Mouse (Mus musculus): ENCODE measurements around the gene Col4a3bp.

Col4a3bp gene

DNA sequence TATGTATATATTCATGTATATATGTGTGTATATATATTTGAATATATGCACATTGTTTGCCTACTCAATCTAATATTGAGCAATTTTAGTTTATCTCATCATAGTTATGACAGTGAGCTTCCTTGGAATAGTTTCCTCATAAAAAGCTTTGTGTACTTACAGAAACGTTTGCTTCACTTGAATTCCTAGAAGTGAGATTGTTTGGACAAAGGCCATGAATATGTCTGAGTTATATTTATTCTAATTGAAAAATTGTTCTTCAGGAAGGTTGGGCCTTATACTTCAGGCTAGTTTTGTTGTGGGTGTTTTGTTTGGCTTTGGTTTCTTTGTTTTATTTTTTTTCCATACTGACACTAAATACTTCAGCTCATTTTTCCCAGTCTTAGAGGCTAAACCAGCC is 78.5 kb downstream of the Col4a3bp start:
- in situ Hi-C loops (cut with MboI, MseI), result no loop called here

DNA sequence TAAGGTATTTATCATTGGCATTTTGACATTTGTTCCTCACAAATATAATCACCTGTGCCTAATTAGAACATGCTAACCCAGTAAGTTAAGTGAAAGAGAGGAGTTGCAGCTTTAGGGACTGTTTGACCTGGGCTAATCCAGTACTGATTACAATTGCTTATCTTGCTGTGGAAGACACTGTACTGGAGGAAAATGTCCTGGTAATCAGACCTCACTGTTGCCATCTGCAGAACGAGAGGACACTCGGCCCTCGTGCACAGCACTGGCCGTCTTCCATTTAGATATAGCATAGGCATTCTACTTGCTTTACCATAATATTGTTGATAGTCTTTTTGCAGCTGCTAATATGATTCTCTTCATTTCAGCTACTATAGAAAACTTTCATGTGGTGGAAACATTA is 88.0 kb downstream of the Col4a3bp start:
- in situ Hi-C loops (cut with MboI, MseI), result no loop called here

DNA sequence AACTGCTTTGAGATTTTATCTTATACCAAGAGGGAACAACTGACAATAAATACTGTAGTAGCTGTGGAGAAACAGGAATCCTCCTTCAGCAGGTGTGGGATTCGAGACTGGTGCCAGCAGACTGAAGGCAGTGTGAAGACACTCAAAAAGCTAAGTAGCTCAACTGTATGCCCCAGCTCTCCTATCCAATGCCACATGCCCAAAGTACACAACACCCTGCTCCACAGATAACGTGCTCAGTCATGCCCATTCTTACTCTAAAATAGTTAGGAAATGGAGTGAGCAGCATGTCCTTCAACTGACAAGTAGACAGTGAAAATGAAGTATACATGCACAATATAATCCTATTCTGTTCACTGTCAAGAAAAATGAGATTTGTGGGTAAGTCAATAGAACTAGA is 101.8 kb downstream of the Col4a3bp start:
- in situ Hi-C loops (cut with MboI, MseI), result no loop called here

DNA sequence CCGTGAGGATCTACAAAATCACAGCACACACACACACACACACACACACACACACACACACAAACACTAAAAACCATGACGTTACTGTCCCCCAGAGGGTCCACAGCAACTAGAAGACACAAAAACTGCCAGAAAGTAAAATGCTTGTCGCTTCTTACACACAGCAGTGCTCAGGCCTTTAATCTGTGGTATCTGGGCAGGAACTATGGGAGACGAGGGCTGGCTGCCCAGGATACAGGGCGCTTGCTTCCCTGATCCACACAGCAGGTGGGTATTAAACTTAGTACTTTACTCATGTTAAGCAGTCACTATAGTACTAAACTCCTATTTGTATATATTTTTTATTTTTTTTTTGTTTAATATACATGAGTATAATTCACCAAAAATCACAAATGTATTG is 103.4 kb downstream of the Col4a3bp start:
- in situ Hi-C loops (cut with MboI, MseI), result no loop called here

DNA sequence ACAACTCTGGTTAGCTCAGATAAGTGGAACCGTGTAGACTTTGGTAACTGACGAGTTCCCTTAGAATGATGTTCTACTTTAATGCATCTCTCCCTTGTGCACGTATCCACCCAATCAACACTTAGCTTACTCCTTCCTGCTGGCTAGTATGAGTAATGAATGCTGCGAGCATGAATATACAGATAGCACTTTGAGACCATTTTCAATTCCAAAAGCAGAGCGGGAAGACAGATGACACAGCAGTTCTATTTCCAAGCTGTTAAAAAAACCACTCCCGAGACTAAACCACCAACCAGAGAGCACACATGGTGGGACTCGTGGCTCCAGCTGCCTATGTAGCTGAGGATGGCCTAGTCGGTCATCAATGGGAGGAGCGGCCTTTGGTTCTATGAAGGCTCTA is 110.6 kb downstream of the Col4a3bp start:
- in situ Hi-C loops (cut with MboI, MseI), result loop anchor here in 1 of 2 experiments (5.0 to 25.0 kb wide), 2 partner anchors 479 to 1609 kb away; partner anchors contain the start of genes Ankra2 and Utp15

DNA sequence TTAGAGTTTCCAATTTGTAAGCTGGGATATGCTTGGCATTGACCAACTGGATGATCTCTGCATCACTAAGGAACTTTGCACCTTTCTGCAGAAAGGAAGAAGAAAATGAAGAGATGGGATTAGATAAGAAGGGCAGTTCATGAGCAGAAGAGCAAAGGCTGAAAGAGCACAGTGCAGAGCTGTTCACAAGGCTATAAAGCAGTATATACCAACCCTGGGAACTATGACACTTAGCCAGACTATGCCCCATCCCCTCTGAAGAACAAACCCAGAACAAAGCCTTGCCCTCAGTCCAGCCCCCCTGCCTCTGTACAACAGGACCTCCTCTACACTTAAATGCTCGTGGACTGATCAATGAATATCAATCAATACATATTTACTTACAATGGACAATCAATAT is 114.3 kb downstream of the Col4a3bp start:
- in situ Hi-C loops (cut with MboI, MseI), result loop anchor here in 1 of 2 experiments (25.0 kb wide), 1 partner anchor 1606 kb away; the partner anchor contains the start of genes Ankra2 and Utp15

DNA sequence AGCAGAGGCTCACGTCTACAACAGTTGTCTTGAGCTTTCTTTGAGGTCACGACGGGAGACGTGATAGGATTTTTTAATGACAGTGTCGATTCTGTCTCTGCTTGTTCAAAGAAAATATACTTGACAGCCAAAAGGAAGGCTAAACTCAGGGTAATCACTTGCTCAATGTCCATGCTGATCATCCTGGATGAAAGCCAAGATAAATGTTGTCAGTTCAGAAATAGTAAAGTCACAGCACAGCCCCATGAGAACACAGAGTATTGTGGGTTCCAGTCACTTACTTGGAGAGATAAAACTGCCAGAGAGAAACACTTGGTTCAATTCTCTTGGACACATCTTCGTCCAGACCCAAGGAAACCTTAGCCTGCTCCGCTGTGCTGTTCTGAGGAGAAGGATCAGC is 116.5 kb downstream of the Col4a3bp start:
- in situ Hi-C loops (cut with MboI, MseI), result loop anchor here in 1 of 2 experiments (25.0 kb wide), 1 partner anchor 1603 kb away; the partner anchor contains the start of genes Ankra2 and Utp15

DNA sequence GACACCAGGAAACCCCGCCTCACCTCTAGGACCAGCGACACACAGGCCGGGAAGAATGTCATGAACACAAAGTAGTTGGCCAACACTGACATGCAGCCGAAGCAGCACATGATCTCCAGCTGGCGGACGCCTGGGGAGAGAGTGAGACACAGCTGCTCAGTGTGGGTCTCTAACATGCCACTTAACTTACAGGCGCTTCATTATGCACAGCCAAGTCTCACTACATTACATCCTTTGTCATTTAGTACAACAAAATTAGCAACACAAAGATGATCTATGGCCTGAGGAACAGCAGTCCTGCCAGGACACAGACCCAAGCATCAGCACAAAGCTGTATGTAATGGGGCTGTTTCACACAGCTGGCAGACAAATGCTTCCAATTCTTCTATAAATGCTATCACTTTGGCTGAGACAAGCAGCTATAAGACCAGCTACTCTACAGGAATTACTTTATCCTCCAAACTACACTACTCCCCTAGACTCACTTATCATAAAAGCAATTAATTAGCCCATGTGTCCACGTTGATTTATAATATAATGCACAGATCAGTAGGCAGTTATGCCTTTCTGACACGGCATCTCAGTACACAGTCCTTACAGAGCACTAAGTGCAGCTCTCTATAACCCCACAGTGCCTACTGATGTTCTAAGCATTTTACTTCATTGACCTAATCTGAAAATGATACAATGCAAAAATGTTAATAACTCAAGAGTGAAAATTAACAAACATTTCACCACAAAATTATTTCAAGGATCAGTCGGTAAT is 117.9 kb downstream of the Col4a3bp start:
- in situ Hi-C loops (cut with MboI, MseI), result loop anchor here in 1 of 2 experiments (25.0 kb wide), 1 partner anchor 1602 kb away; the partner anchor contains the start of genes Ankra2 and Utp15

DNA sequence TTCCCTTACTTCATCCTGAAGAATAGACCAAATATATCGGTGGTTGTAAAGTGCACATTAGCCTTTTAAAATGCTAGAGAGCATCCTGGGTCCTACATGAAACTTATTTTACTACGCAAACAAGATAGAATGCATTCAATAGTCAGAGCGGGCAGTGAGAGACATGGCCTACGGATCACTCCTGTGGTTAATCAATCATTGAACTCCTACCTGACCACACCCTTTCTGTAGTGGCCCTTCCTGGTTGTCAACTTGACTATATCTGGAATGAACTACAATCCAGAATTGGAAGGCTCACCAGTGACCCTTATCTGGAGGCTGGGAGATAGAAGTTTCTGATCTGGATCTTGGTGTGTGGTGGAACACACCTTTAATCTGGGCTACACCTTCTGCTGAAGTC is 120.7 kb downstream of the Col4a3bp start:
- in situ Hi-C loops (cut with MboI, MseI), result loop anchor here in 1 of 2 experiments (25.0 kb wide), 1 partner anchor 1599 kb away; the partner anchor contains the start of genes Ankra2 and Utp15

DNA sequence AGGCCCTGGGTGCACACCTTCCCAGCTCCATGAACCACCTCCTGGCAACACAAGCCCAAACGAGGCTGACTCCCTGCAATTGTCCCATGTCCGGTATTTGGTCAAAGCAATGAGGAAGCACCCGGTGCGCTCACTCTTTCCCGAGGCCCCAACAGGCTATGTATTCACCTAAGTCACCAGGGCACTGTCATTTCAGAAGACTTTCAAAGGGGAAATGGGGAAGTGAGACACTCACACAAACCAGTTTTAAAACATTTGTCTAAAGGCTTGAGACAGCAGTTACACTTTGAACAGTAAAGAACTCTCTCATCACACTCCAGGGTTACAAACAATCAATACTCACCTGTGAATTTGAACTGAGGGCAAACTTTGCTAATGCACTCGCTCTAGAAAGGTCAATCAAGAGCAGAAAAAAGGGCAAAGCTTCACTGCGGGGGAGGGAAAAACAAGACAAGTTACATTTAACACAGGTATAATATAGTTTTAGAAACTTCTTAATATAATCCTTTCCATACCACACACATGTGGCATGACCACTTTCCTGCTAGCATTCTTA is 122.1 kb downstream of the Col4a3bp start:
- in situ Hi-C loops (cut with MboI, MseI), result loop anchor here in 1 of 2 experiments (25.0 kb wide), 1 partner anchor 1598 kb away; the partner anchor contains the start of genes Ankra2 and Utp15

DNA sequence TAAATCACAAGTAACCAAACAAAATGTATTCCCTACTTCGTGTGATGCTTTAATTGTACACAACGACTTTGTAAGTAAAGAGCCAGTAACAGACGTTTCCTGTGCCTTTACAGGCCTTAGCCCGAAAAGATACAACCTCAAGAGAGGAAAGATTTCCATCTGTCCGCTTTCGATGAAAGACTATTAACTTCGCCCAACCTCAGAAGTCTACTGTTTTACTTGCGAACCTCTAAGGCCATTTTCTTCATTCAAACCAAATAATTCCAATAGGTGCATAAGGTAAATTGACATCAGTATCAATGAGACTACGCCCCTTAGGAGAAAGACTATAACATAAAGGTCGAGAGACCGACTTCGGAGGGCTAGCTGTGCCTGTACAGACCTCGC is 127.6 kb downstream of the Col4a3bp start:
- in situ Hi-C loops (cut with MboI, MseI), result loop anchor here in 1 of 2 experiments (25.0 kb wide), 1 partner anchor 1592 kb away; the partner anchor contains the start of genes Ankra2 and Utp15

DNA sequence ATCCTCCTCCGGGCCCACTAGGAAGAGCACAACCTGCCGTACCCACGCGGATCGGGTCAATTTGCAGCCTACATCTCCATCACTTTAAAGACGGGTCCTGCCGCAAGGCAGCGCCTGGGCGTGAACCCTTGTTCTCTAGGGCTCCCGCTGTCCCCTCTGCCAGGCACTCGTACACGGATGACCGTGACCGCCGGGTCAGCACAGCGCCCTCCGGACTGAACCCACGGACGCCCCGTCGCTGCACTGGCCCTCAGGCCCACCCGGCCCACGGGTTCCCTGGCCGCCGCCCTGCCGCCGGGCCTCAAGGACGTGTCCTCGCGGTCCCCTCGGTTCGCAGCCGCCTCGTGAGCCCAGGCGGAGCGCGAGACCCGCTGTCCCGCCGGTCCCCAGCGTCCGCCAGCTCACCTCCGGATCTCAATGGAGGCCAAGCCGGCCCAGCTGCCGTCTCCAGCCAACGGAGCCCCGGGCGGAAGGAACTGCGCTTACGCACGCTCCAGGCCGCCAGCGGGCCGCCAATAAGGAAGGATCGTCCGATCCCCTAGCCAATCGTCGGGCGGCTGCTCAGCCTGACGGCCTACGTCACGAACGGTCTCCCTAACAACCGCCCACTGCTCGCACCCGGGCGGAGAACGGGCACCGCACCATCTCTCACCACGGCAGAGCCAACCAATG is 128.1 kb downstream of the Col4a3bp start, which contains the start of gene Hmgcr:
Gene Hmgcr (minus strand): TSS at position 531 of the 672 bp plus-strand sequence.
- in situ Hi-C loops (cut with MboI, MseI), result loop anchor here in 1 of 2 experiments (25.0 kb wide), 1 partner anchor 1592 kb away; the partner anchor contains the start of genes Ankra2 and Utp15

DNA sequence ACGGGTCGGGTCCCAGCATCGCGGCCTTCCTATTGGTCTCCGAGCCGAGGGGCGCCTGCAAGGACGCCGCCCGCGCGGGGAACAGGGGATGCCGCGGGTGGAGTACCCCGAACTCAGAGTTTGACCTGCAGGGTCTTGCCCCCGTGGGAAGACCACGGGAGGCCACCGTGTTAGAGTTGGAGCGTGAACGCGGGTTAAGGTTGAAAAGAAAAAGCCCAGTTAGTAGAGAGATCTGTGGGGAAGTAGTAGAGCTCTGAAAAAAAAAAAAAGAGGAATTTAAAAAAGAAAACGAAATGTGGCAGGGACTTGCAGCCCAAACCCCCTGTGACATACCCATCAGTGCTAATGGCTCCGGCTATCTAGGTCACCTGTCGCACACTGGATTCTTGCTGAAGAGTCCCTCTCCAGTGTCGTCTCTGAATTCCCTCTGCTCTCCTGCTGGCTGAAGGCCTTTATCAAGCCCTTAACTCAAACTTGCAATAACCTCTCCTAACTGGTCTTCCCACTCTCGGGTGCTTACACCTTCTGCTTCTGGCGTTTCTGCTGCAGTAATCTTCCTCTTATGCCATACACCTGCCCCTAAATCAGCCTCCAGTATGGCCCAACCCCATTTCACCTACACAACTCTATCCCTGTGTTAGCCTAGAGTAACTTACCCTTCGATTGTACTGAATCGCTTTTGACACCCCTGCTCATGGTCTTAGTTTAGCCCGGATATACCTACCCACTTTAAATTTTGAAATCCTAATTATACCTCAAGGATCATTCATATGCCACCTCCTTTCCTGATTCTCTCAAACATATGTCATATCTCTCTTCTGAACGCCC is 128.9 kb downstream of the Col4a3bp start:
- in situ Hi-C loops (cut with MboI, MseI), result loop anchor here in 1 of 2 experiments (25.0 kb wide), 1 partner anchor 1591 kb away; the partner anchor contains the start of genes Ankra2 and Utp15

DNA sequence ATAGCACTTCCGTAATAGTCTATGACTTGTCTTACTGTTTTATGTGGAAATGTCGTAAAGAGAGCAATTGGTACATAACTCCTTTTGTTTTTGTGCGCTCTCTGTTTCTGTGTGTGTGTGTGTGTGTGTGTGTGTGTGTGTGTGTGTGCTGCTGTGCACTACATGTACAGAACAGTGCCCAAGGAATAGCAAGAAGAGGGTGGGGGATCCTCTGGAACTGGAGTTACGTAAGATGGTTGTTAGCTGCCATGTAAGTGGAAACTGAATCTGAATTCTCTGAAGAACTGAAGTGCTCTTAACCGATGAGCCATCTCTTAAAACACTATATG is 129.5 kb downstream of the Col4a3bp start:
- in situ Hi-C loops (cut with MboI, MseI), result loop anchor here in 1 of 2 experiments (25.0 kb wide), 1 partner anchor 1590 kb away; the partner anchor contains the start of genes Ankra2 and Utp15

DNA sequence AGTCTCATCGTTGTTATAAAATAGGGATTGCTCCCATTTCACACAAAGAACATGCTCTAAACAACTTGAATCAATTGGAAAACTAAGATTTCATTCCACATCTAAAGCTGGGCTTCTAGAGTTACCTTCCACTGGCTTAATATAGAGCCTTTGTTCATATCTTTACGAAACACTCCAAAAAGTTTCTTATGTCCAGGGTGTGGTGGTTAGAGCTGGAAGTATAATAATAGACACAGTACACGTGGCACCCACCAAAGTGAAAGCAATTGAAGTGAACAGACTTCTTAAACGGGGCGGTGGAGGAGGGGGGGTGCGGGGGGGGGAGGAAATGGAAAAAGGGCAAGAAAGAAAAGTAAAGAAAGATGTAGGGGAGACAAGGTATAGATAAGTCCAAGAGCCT is 129.9 kb downstream of the Col4a3bp start:
- in situ Hi-C loops (cut with MboI, MseI), result loop anchor here in 1 of 2 experiments (25.0 kb wide), 1 partner anchor 1590 kb away; the partner anchor contains the start of genes Ankra2 and Utp15

DNA sequence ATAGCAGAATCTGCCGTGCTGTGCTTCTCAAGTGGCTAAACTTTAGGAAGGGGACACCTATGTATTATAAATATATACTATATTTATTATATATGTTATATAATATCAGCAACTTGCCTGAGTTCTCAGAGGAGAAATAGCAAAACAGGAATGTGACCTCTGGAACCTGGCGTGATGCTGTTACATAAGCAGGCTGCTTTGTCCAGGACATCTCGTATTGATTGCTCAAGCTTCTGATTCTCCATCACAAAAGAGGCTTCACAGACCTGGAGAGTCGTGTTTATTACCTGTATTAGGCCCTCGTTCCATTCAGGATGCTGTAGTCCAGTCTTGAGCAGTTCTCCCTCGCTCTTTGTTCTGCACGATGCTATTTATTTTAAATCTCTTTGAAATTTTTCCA is 131.4 kb downstream of the Col4a3bp start:
- in situ Hi-C loops (cut with MboI, MseI), result loop anchor here in 1 of 2 experiments (25.0 kb wide), 1 partner anchor 1588 kb away; the partner anchor contains the start of genes Ankra2 and Utp15

DNA sequence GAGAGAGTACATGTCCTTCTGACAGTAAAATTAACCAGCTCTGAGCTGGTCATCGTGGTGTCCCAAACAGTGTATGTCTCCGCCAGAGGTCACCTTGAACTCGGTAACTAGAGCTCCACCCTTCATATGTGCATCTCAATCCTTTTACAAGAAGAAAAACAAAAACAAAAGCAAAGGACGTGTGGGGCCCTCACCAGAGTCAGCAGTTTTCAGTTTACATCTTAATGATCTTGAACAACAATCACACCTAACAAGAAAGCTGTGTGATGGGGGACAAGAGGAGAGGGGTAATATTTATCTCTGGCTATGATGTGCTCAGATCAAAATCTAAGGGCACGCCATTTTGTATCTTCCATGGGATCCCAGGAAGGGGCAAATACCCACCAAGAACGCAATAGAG is 133.3 kb downstream of the Col4a3bp start:
- in situ Hi-C loops (cut with MboI, MseI), result no loop called here

DNA sequence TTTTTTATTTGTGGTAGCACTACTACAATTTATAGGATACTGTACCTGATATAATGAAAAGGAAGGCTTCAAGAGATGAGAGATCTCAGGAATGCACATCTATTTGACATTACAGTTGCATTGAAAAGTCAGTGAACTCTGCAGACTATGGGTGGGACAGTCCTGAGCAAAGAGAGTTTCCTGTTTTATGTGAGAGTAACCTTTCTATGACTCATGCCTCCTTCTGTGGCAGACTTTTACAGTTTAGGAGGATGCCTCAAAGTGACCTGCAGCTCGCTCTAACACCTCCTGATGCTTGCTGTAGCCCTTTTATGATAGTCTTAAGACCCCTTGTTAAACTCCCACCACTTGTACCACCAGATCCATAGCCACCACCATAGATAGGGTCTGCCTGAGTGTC is 134.7 kb downstream of the Col4a3bp start:
- in situ Hi-C loops (cut with MboI, MseI), result no loop called here

DNA sequence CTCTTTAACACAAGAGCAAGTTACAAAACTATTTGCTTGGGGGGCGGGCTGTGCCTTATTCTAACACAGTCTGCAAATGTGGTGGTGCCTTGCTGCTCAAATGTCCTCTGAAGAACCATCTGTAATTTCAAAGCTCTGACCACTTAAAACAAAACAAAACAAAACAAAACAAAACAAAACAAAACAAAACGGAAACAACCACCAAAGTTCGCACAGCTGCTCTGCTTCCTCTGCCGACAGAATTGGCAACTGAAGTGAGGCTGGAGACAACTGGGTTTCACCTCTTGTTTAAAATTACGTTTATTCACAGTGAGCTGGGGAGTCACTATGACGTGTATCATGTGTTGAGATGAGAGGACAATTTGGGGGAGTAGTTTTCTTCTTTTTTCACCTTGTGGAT is 136.2 kb downstream of the Col4a3bp start:
- in situ Hi-C loops (cut with MboI, MseI), result no loop called here

Data from T-helper 17 cell (primary cell).